22 mouse cellular contexts compared by ENCODE assay signal in genomic region chr1:186549207-186549606, GRCm38 (mm10).
A peak's percentile ranks its signal among the peaks of the same experiment; 100 is the strongest.
DNase-seq lines count a peak whose midpoint lies in the region; ATAC-seq lines count a peak whose summit lies in the region.
"Had no signal": no experiment of that assay in that cellular context is flagged by ENCODE, and none has a peak within 500 bp of the region (broad histone marks: within the 10 kb centered on the region; RNA-seq: fewer than 3 reads in every experiment).

No protein-coding gene starts in this region.

- H3K9ac ChIP-seq in liver, embryonic 15.5 days, result no peak overlapping the region
- no peak overlapping the region for H3K9ac ChIP-seq in liver, embryonic 12.5 days
- no peak overlapping the region for H3K9ac ChIP-seq in heart, embryonic 11.5 days (ENCODE audit: low read depth, low read length)
- H3K9ac ChIP-seq in forebrain, embryonic 11.5 days (ENCODE audit: low read length), result no peak overlapping the region
- H3K9ac ChIP-seq: embryonic facial prominence, embryonic 12.5 days; forebrain, embryonic 12.5 days had no signal

- no peak overlapping the region for H3K27ac ChIP-seq in liver, embryonic 15.5 days (replicated peaks)
- H3K27ac ChIP-seq in liver, embryonic 12.5 days, result no peak overlapping the region
- no peak overlapping the region for H3K27ac ChIP-seq in heart, embryonic 11.5 days (ENCODE audit: low read depth, low read length)
- H3K27ac ChIP-seq in forebrain, embryonic 11.5 days (ENCODE audit: low read depth, low read length), result no peak overlapping the region
- H3K27ac ChIP-seq: embryonic facial prominence, embryonic 10.5 days; embryonic facial prominence, embryonic 12.5 days; forebrain, embryonic 12.5 days had no signal

- DNase-seq in layer of hippocampus, postnatal 14 days (ENCODE audit: low spot score in 2 of 2), result no peak
- no peak for DNase-seq in forebrain, embryonic 11.5 days (ENCODE audit: low spot score)
- DNase-seq: adrenal gland, adult 2 months; adrenal gland, postnatal 10 days; adrenal gland, postnatal 25 days; cerebellum, adult 11 months; cerebellum, adult 18-20 months; cerebellum, adult 8-10 months; cerebellum, adult 9-11 months; cerebellum, postnatal 14 days; cerebellum, postnatal 36 days had no signal

- no peaks in the 10 kb centered on the region for H3K4me1 ChIP-seq in liver, embryonic 15.5 days (replicated peaks)
- no peaks in the 10 kb centered on the region for H3K4me1 ChIP-seq in liver, embryonic 12.5 days
- 0 out of 2 replicates have a peak, but pooled peaks cover 3% of the 10 kb centered on the region for H3K4me1 ChIP-seq in heart, embryonic 11.5 days (ENCODE audit: control insufficient read depth, insufficient read depth, low read length)
- H3K4me1 ChIP-seq in forebrain, embryonic 11.5 days (replicated peaks; ENCODE audit: control insufficient read depth, insufficient read depth, low read length), result no peaks in the 10 kb centered on the region
- H3K4me1 ChIP-seq: forebrain, embryonic 12.5 days had no signal

- H3K27me3 ChIP-seq in liver, embryonic 15.5 days, result no peaks in the 10 kb centered on the region
- no peaks in the 10 kb centered on the region for H3K27me3 ChIP-seq in liver, embryonic 12.5 days (replicated peaks)
- H3K27me3 ChIP-seq in heart, embryonic 11.5 days (ENCODE audit: control insufficient read depth, insufficient read depth, low read length), result peaks cover 6% of the 10 kb centered on the region; the same call in 1 of the 2 replicates
- no peaks in the 10 kb centered on the region for H3K27me3 ChIP-seq in forebrain, embryonic 11.5 days (ENCODE audit: control insufficient read depth, insufficient read depth, low read length)
- H3K27me3 ChIP-seq: embryonic facial prominence, embryonic 12.5 days; forebrain, embryonic 12.5 days had no signal

- H3K36me3 ChIP-seq in liver, embryonic 15.5 days (replicated peaks), result no peaks in the 10 kb centered on the region
- H3K36me3 ChIP-seq in liver, embryonic 12.5 days, result no peaks in the 10 kb centered on the region
- no peaks in the 10 kb centered on the region for H3K36me3 ChIP-seq in heart, embryonic 11.5 days (ENCODE audit: control insufficient read depth, insufficient read depth, low read length)
- H3K36me3 ChIP-seq in forebrain, embryonic 11.5 days (ENCODE audit: control insufficient read depth, insufficient read depth, low read length), result no peaks in the 10 kb centered on the region
- H3K36me3 ChIP-seq: embryonic facial prominence, embryonic 10.5 days; embryonic facial prominence, embryonic 12.5 days; forebrain, embryonic 12.5 days had no signal

- H3K9me3 ChIP-seq in liver, embryonic 15.5 days (replicated peaks), result no peaks in the 10 kb centered on the region
- no peaks in the 10 kb centered on the region for H3K9me3 ChIP-seq in liver, embryonic 12.5 days (replicated peaks)
- no peaks in the 10 kb centered on the region for H3K9me3 ChIP-seq in heart, embryonic 11.5 days (replicated peaks; ENCODE audit: control insufficient read depth, low read length)
- H3K9me3 ChIP-seq in forebrain, embryonic 11.5 days (ENCODE audit: control insufficient read depth, low read length), result no peaks in the 10 kb centered on the region
- H3K9me3 ChIP-seq: embryonic facial prominence, embryonic 10.5 days; embryonic facial prominence, embryonic 12.5 days; forebrain, embryonic 12.5 days had no signal

- H3K4me3 ChIP-seq in liver, embryonic 15.5 days (replicated peaks), result no peak overlapping the region
- H3K4me3 ChIP-seq in liver, embryonic 12.5 days, result no peak overlapping the region
- H3K4me3 ChIP-seq in heart, embryonic 11.5 days (ENCODE audit: low read depth, low read length), result no peak overlapping the region
- H3K4me3 ChIP-seq in forebrain, embryonic 11.5 days (ENCODE audit: low read depth, low read length), result no peak overlapping the region
- H3K4me3 ChIP-seq: embryonic facial prominence, embryonic 10.5 days; embryonic facial prominence, embryonic 12.5 days; forebrain, embryonic 12.5 days had no signal

- no peak overlapping the region for H3K4me2 ChIP-seq in liver, embryonic 15.5 days
- no peak overlapping the region for H3K4me2 ChIP-seq in liver, embryonic 12.5 days
- no peak overlapping the region for H3K4me2 ChIP-seq in heart, embryonic 11.5 days
- no peak overlapping the region for H3K4me2 ChIP-seq in forebrain, embryonic 11.5 days (ENCODE audit: low read depth, low read length, severe bottlenecking)
- H3K4me2 ChIP-seq: embryonic facial prominence, embryonic 12.5 days; forebrain, embryonic 12.5 days had no signal

- WGBS in liver, embryonic 15.5 days (ENCODE audit: insufficient replicate concordance), result 69% methylated on average over 12 of the region's 12 CpGs
- 82% methylated on average over 12 of the region's 12 CpGs for WGBS in liver, embryonic 12.5 days (ENCODE audit: insufficient replicate concordance)
- 85% methylated on average over 12 of the region's 12 CpGs for WGBS in heart, embryonic 11.5 days (ENCODE audit: insufficient replicate concordance)
- WGBS in forebrain, embryonic 11.5 days, result 93% methylated on average over 12 of the region's 12 CpGs

- ATAC-seq in liver, embryonic 15.5 days (ENCODE audit: insufficient read depth), result 0 out of 2 replicates have a peak, but pooled peaks have one; percentile 25
- no peak for ATAC-seq in liver, embryonic 12.5 days
- ATAC-seq in common myeloid progenitor, adult 5-6 weeks (replicated peaks; ENCODE audit: low read depth, poor library complexity, severe bottlenecking), result peak; percentile 46
- peak; percentile 83 for ATAC-seq in granulocyte monocyte progenitor cell, adult 5-6 weeks (replicated peaks; ENCODE audit: poor library complexity, severe bottlenecking)
- ATAC-seq in megakaryocyte, adult 5-6 weeks (ENCODE audit: poor library complexity, severe bottlenecking), result peak; percentile 72
- ATAC-seq in heart, embryonic 11.5 days (replicated peaks; ENCODE audit: insufficient number of reproducible peaks, low FRiP score, low TSS enrichment), result no peak
- ATAC-seq in forebrain, embryonic 11.5 days (replicated peaks; ENCODE audit: low FRiP score), result no peak
- ATAC-seq: forebrain, embryonic 14.5 days; forebrain, embryonic 16.5 days had no signal

Comparison
In these comparisons a context has a peak if more than half of its experiments do, and no peak if none do; other contexts are left out.
1. ATAC-seq: peak in liver, embryonic 15.5 days (single experiment), common myeloid progenitor, adult 5-6 weeks (single experiment), granulocyte monocyte progenitor cell, adult 5-6 weeks (single experiment) and megakaryocyte, adult 5-6 weeks (single experiment); none in liver, embryonic 12.5 days (single experiment), heart, embryonic 11.5 days (single experiment) and forebrain, embryonic 11.5 days (single experiment).